Mouse (Mus musculus): ENCODE data around the gene Tlr7.

GRCm38 (mm10) chrX:167346440-167346839, 16.1 kb upstream of the Tlr7 start:
- TF ChIP-seq PAX5 (IDR thresholded peaks at IDR 0.05; ENCODE audit: low read length) (no peak), CTCF (conservative IDR thresholded peaks at IDR 0.05 in 1 of 2, IDR thresholded peaks at IDR 0.05 in 1 of 2; ENCODE audit: low read depth in 2 of 2, low read length in 2 of 2) (no peak), MEF2A (IDR thresholded peaks at IDR 0.05; ENCODE audit: borderline replicate concordance, low read depth, low read length) (peak; percentile 73; the same call in 1 of the 2 replicates), EP300 (IDR thresholded peaks at IDR 0.05; ENCODE audit: low read length) (peak; percentile 76), NELFE (IDR thresholded peaks at IDR 0.05; ENCODE audit: low read depth, low read length) (no peak), ZKSCAN1 (IDR thresholded peaks at IDR 0.05; ENCODE audit: borderline replicate concordance, low read depth, low read length) (no peak), KAT2A (IDR thresholded peaks at IDR 0.05; ENCODE audit: insufficient replicate concordance, low read length) (no peak)
